Mouse (Mus musculus) heart, adult 2 months (tissue): ENCODE data around the gene Caln1.

Experiments
- CTCF ChIP-seq: fragments of 200-600 bp; IDR thresholded peaks from 2 replicates; pipeline ENCODE4 v1.8.1; 2022; ENCODE audit warnings: antibody characterized with exemption, mild to moderate bottlenecking, moderate library complexity
- EP300 ChIP-seq: fragments of 200-500 bp; IDR thresholded peaks from 2 replicates; pipeline ENCODE4 v1.6.1; 2011; ENCODE audit warnings: low read depth, low read length, control low read depth; ENCODE audit not compliant: insufficient read depth
- POLR2A ChIP-seq: fragments of 200-500 bp; IDR thresholded peaks from 2 replicates; pipeline ENCODE4 v1.6.1; 2011; ENCODE audit warnings: mild to moderate bottlenecking, low read depth, low read length, control low read depth; ENCODE audit not compliant: insufficient read depth

DNA sequence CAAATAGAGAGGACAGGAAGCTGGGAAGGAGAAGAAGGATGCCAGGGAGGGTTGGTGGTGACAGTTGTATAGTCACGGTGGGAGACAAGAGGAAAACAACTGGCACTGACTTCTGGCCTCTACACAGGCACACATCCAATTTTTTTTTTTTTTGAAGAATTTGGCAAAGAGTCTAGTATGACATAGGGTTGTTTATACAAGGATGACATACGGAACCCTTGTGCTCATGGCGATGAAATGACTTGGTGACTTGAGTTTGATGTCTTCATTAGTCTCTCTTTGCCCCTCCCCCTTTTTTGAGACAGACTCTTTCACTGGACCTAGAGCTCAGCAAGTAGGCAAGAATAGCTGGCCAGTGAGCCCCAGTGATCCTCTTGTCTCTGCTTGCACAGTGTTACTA is 322.1 kb downstream of the Caln1 start:
- no peak for TF ChIP-seq POLR2A
- no peak for TF ChIP-seq EP300
- TF ChIP-seq CTCF: no peak
